Mouse (Mus musculus) kidney, adult 2 months (tissue): ENCODE measurements around the gene Timp3.

Experiments
- CTCF ChIP-seq: fragments of 200-500 bp; conservative IDR thresholded peaks from 2 replicates; pipeline ENCODE4 v1.5.1; 2011; ENCODE audit warnings: low read depth, mild to moderate bottlenecking, control low read depth, low read length, moderate library complexity, mixed read lengths; ENCODE audit not compliant: insufficient read depth, insufficient read length
- POLR2A ChIP-seq: fragments of 200-500 bp; IDR thresholded peaks from one replicate; pipeline ENCODE4 v1.6.1; 2011; ENCODE audit warnings: low read depth, low read length, control low read depth

DNA sequence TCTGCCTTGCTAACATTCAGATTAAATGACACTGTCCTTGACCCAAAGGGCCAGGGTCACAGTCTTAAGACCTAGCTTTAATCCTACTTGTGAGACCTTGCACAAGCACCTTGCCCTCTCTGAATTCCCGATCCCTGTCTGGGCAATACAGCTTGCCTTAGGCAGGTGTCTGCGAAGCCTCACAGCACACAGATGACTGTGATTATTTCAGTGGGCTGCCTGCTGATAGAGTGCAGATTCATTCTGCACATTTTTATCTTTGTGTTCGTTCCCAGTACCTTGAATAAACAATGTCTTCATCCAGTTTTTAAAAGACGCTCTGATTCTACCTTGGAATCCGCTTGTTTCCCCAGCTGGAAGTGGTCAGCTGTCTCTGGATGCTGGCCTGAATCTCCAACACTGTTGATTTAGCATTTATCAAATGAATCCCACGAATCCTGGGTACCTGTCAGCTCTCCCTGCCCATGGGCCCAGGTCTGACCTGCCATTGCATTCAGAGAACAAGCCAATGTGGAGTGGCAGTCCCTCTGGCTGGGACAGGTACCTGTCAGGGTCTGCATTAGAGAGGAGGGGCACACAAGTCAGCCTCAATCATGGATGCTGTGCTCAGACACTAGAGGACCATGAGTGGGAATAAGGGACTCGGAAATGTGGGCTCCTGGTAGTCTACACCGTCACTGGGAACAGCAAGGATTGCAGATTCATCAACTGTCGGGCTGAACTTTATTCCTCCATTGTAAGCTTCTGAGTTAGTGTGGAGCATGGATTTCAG lies 81.2 kb downstream of the Timp3 start:
- no peak for TF ChIP-seq CTCF
- no peak for TF ChIP-seq POLR2A
